Mouse (Mus musculus): ENCODE measurements around the gene Ddi2.

The Ddi2 gene

GRCm38 (mm10) chr4:141741856-141742255, 18.6 kb upstream of the Ddi2 start:
- DNase-seq (ENCODE audit: low spot score) = no peak

DNA sequence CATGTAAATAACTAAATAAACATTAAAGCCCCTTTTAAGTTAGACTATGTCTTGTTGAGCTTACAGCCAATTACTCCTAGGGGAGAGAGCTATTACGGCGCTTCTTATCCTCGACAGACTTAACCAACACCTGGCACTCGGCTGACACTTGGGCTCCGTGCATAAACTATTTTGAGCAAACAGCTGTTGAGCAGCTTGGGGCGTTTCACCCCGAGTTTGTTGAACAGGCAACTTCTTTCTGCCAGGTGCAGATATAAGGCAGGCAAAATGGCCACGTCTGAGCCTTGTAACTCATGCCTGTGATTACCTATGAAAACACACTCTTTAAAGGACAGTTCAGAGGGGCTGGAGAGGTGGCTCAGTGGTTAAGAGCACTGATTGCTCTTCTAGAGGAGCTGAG, 14.8 kb upstream of the Ddi2 start:
- DNase-seq (ENCODE audit: low spot score) = no peak

DNA sequence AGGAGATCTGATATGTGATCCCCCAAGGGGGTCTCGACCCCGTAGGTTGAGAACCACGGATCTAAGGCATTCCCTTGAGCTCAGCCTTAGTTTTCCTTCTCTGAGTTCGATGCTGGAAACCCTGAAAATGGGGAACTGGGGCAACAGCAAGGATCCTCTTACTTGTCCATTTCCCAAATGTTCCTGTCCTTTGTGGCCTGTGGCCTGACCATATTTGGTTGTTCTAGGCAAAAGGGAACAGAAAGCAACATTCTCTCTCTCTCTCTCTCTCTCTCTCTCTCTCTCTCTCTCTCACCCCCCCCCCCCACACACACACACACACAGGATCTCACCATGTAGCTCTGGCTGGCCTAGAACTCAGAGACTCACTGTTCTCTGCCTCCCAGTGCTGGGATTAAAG, 13.6 kb upstream of the Ddi2 start:
- DNase-seq (ENCODE audit: low spot score) = no peak

- DNase-seq (ENCODE audit: low spot score) = no peak
These were observed 12.0 kb upstream of the Ddi2 start for GRCm38 (mm10) chr4:141735206-141735560.

DNA sequence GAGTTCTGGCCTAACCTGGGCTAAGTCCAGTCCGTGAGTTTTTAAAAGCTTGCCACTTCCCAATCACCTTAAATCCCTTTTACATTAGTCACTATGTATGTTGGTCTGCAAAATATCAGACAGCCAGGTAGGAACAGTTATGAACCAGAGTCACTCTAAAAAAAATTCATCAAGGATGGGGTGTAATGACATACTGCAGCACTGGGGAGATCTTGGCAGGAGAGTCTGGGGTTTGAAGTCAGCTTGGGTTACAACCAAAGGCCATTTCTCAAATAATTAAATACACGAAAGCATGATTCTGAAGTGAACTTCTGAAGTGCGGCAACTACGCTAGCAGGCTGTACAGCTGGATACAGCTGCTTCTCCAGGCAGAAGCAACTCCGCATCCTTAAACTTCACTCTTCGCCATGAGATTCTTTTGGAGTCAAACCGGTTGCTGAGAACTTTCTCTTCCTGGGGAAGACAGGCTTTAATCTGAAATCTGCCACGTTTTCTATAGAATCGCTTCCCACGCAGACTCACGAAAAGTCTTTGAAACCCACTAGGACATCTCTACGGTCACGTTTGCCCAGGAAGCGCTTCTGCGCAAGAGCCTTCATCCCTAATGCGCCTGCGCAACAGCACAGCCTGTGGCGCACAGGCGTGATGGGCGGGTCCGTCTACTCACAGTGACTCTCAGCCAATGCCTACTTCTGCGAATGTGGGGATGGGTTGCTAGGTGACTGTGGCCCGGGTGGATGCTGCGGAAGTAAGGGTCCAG, 11.4 kb upstream of the Ddi2 start:
- DNase-seq (ENCODE audit: low spot score) = peak; percentile 85

- no peak for DNase-seq (ENCODE audit: low spot score)
These were observed 8.5 kb upstream of the Ddi2 start for GRCm38 (mm10) chr4:141731766-141732165.

DNA sequence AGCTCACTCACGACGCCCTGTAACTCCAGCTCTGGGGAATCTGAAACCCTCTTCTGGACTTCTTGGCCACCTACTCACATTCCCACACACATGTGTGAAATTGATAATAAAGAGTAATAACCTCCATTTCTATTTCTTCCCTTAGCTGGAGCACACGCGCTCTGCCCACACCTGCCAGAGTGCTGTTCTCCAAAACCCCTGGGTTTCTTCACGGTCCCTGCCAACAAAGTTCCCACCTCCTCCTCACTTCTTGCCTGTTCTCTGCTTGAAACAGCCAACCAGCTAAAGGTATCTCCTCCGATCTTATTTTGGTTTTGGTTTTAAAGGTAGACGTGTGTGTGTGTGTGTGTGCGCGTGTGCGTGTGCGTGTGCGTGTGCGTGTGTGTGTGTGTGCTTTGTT, 7.2 kb upstream of the Ddi2 start:
- no peak for DNase-seq (ENCODE audit: low spot score)

DNA sequence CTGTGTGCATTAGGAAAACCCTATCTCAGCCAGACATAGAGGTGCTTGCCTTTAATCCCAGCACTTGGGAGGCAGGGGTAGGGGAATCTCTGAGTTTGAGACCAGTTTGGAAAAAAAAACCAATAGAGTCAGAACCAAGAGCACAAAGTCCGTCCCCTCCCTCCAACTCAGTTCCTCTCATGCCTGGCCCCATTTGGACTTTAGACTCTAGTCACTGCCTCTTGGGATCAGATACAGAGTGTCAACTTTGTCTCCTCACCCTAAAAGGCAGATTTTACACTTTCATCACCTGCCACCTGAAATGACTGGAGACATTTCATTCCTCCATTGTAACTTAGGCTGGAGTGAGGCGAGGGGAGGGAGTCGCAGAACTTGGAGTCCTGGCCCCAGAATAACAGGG, 6.0 kb upstream of the Ddi2 start:
- DNase-seq (ENCODE audit: low spot score) = no peak

GRCm38 (mm10) chr4:141725738-141726137, 2.5 kb upstream of the Ddi2 start:
- no peak for DNase-seq (ENCODE audit: low spot score)

GRCm38 (mm10) chr4:141725277-141725676, 2.1 kb upstream of the Ddi2 start:
- DNase-seq (ENCODE audit: low spot score) = no peak

DNA sequence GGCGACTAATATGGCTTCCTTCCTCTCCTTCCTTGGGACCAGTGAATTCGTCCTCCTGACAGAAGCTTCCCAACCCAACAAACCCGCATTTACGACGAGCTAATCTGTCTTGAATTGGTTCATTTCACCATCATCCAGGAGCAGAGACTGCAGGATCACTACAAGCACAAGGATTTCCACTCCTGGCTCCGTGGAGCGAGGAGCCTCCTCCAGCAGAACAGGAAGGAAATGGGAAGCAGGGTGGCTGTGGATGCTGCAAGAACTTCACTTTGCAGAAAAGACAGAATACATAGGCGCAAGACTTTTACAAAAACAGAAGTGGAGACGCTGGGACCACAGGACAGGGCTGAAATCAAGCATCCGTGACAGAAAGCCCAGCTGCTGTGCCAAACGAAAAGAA, 1.4 kb upstream of the Ddi2 start:
- DNase-seq (ENCODE audit: low spot score) = no peak

DNA sequence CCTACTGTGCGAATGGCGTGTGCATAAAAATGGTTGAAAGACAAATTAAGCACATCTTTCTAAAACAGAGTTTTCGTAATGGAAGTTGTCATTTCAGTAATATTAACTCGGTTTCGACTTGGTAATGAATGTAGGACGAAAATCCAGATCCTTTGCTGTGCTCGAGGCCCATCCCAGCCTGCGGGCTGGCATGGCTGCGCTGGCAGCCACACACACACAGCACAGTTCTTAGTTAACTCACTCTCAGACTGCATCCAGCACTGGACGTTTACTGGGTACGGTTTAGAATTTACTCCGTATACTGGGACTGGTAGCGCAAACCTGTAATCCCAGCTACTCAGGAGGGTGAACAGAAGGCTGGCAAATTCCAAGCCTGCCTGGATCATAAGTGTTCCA, 452 bp upstream of the Ddi2 start:
- DNase-seq (ENCODE audit: low spot score) = no peak

GRCm38 (mm10) chr4:141721961-141722360, 1.3 kb downstream of the Ddi2 start:
- no peak for DNase-seq (ENCODE audit: low spot score)

- no peak for DNase-seq (ENCODE audit: low spot score)
These were observed 2.3 kb downstream of the Ddi2 start for GRCm38 (mm10) chr4:141720761-141721523.

GRCm38 (mm10) chr4:141719304-141719703, 3.9 kb downstream of the Ddi2 start:
- no peak for DNase-seq (ENCODE audit: low spot score)

DNA sequence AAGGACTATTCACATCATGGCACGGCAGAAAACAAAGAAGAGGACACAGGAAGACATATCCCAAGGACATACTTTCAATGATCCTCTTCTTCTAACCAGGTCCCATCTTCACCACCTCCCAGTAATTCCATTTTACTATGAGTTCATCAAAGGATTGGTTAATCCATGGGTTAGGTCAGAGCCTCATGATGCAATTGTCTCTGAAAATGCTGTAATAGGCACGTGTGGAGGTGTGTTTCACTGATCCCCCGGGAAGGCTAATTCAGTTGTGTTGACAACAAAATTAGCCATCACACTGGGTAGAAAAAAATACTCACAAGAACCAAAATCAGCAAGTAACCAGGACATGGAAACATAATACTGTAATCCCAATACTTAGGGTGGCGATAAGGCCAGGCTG, 5.6 kb downstream of the Ddi2 start:
- no peak for DNase-seq (ENCODE audit: low spot score)

- no peak for DNase-seq (ENCODE audit: low spot score)
These were observed 8.2 kb downstream of the Ddi2 start for GRCm38 (mm10) chr4:141715027-141715426.

GRCm38 (mm10) chr4:141713598-141714142, 9.5 kb downstream of the Ddi2 start:
- no peak for DNase-seq (ENCODE audit: low spot score)

DNA sequence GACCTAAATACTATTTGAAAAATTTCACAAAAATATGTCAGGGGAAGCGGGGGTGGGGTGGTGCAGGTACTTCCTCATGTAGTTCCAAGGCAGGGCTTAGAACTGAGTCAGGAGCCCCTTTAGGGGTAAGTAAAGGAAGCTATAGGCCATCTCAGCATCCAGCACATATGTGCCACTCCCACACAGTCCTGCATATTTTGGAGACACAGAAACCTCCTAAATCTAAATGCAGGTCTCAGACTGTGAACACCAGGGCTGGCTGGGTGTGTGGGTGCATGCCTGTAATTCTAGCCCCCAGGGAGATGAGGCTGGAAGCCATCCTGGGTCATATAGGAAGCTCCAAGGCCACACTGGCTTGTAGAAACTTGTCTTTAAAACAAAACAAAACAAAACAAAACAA, 12.0 kb downstream of the Ddi2 start:
- no peak for DNase-seq (ENCODE audit: low spot score)

DNA sequence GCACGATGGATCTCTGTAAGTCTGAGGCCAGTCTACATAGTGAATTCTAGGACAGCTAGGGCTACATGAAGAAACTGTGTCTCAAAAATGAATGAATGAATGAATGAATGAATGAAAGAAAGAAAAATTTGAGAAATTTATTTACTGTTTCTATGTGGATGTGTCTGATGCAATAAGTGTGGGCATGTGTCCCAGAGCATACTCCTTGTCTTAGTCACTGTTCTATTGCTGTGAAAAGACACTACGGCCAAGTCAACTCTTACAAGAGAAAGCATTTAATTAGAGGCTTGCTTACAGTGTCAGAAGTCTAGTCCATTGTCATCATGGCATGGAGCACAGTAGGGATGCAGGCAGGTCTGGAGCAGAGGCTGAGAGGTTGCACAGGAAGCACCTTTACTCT, 14.2 kb downstream of the Ddi2 start:
- DNase-seq (ENCODE audit: low spot score) = no peak

- no peak for DNase-seq (ENCODE audit: low spot score)
These were observed 15.2 kb downstream of the Ddi2 start for GRCm38 (mm10) chr4:141708005-141708404.

GRCm38 (mm10) chr4:141705331-141705730, 17.9 kb downstream of the Ddi2 start:
- no peak for DNase-seq (ENCODE audit: low spot score)

DNA sequence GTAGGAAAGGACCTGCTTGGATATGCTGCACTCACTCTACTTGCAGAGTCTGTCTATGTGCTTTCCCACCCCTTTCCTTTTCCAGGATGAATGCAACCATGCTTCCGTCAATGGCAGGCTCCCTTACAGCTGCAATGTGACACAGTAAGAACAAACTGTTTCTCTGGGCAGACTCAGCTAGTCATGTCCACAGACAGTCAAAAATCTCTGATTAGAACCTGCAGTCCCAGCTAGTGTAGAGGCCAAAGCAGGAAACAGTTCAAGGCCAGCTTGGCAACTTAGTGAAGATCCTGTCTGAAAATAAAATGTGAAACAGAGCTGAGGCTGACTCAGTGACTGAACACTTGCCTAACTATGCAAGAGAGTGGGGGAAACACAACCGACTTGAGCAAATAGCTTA, 18.6 kb downstream of the Ddi2 start:
- no peak for DNase-seq (ENCODE audit: low spot score)

DNA sequence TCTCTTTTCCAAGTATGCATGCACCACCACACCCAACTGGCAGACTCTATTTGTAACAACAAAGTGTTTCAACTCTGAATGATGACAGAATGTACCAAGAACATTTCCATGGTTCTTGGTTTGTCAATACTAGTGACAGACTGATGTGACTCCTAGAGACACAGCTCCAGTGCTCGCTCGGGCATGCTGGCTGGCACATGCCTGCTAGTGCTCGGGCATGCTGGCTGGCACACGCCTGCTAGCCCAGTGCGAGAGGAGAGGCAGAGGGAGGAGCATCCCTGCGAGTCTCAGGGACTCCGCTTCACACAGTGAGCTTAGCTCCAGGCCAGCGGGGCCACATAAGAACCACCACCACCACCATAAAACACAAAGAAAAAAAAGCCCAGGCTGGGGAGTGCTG, 28.5 kb downstream of the Ddi2 start:
- DNase-seq (ENCODE audit: low spot score) = no peak

Data from ovary, postnatal 36 days (tissue).